Mouse (Mus musculus) ES-Bruce4 (cell line): ENCODE results near the gene Tmem201. TPM values are rescaled to one million over a fixed set of nuclear protein-coding genes. Genes with fewer than 3 reads are reported as not detected.

ENCODE experiments used
- H3K27ac ChIP-seq: 2 replicates; pipeline ENCODE4 v1.5.1; 2012; ENCODE audit warnings: low read length, inconsistent platforms; ENCODE audit not compliant: insufficient read depth
- H3K27me3 ChIP-seq: 2 replicates; pipeline ENCODE4 v1.6.1; 2012; ENCODE audit warnings: mild to moderate bottlenecking, low read length, inconsistent platforms; ENCODE audit not compliant: control insufficient read depth, poor library complexity, insufficient read depth, severe bottlenecking
- H3K36me3 ChIP-seq: 2 replicates; pipeline ENCODE4 v1.6.1; 2012; ENCODE audit warnings: inconsistent platforms, mild to moderate bottlenecking, low read length, moderate library complexity; ENCODE audit not compliant: control insufficient read depth, poor library complexity, insufficient read depth, severe bottlenecking
- H3K4me1 ChIP-seq: one replicate; pipeline ENCODE4 v1.8.1; 2011; ENCODE audit warnings: low read length; ENCODE audit not compliant: control insufficient read depth, insufficient read depth
- H3K4me3 ChIP-seq: 2 replicates; pipeline ENCODE4 v1.5.1; 2011; ENCODE audit warnings: low read depth, mild to moderate bottlenecking, low read length
- H3K9ac ChIP-seq: 2 replicates; pipeline ENCODE4 v1.6.1; 2012; ENCODE audit warnings: low read depth, mild to moderate bottlenecking, inconsistent platforms; ENCODE audit not compliant: poor library complexity, severe bottlenecking
- H3K9me3 ChIP-seq: replicated peaks from 2 replicates; pipeline ENCODE4 v1.6.1; 2012; ENCODE audit warnings: mild to moderate bottlenecking, low read length, inconsistent platforms; ENCODE audit not compliant: control insufficient read depth, poor library complexity, insufficient read depth, severe bottlenecking
- CTCF ChIP-seq: IDR thresholded peaks from one replicate; pipeline ENCODE4 v1.8.1; 2011; ENCODE audit warnings: low read depth, low read length
- EP300 ChIP-seq: IDR thresholded peaks from 2 replicates; pipeline ENCODE4 v1.6.1; 2011; ENCODE audit warnings: low read depth, low read length; ENCODE audit not compliant: insufficient read depth
- POLR2A ChIP-seq: IDR thresholded peaks from one replicate; pipeline ENCODE4 v1.8.1; 2011; ENCODE audit warnings: low read length; ENCODE audit not compliant: insufficient read depth
- polyA plus RNA-seq: library from polyadenylated mRNA; stranded (reverse); fragments of >200 nt; gene quantifications from 2 replicates; pipeline ENCODE4 v1.2.4, GENCODE M21; 2011; ENCODE audit warnings: low read depth; ENCODE audit not compliant: missing spikeins, insufficient read depth, insufficient read length

The Tmem201 gene
- polyA plus RNA-seq, 1 experiment: 29.9 TPM

DNA sequence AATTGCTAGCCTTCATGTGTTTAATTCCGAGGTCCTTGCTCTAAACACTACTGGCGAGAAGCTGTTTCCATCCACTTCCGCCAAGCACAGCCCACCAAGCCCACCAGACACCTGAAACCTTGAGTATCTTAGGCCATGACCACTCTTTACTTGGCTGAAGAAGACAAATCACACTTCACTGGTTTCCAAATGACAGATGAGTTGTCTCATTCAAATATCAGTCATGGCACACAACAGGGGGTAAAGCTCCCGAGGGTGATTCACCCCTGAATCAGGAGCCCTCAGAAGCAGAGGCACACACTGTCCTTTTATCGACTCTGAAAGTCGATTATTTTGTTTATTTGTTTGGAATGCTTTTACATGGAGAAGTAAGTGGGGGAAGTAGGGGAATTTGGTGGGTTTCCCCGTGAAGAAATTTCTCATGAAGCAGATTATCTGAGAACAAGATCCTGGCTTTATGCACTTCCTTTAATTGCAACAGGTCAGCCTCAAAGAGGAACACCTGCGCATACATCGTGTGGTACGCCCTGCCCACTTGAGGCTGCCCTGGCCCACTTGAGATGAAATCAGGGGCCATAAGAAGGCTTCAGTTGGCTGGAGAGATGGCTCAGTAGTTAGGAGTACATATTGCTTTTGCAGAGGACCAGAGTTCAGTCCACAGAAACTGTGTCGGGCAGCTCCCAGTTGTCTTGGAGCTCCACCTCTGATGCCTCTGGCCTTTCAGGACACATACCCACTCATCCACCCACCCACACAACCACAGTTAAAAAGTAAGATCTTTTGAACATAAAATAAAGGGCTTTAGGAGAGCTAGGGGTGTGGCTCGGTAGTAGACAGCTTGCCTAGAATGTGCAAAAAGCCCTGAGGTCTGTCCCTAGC is 47.8 kb downstream of the Tmem201 start:
- H3K9ac ChIP-seq: no peak overlapping the region
- peaks cover 2% of the 10 kb centered on the region for H3K4me1 ChIP-seq
- H3K36me3 ChIP-seq: no peaks in the 10 kb centered on the region
- H3K27me3 ChIP-seq: no peaks in the 10 kb centered on the region
- no peaks in the 10 kb centered on the region for H3K9me3 ChIP-seq
- H3K27ac ChIP-seq: no peak overlapping the region
- TF ChIP-seq POLR2A (no peak), CTCF (no peak), EP300 (no peak)
- no peak overlapping the region for H3K4me3 ChIP-seq

DNA sequence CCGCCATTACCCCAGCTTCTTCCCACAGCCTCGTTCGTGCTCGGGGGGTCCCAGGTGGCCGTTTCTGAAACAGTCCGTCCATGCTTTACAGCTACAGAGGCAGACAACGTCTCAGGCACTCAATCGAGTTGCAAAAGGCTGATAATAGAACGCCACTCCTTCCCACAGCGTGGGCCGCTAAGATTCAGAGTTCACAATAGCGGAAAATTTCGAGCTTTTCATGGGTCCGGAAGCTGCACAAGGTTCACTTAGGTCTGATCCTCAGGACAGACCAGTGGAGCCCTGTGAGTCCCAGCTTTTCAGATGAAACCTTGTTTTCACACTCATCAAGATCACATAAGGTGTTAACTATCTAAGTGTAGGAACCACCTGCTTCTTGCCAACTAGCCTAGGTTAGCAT is 49.0 kb downstream of the Tmem201 start:
- Histone ChIP-seq H3K4me1 (peaks cover 5% of the 10 kb centered on the region), H3K27me3 (no peaks in the 10 kb centered on the region), H3K36me3 (no peaks in the 10 kb centered on the region), H3K9ac (no peak overlapping the region), H3K9me3 (no peaks in the 10 kb centered on the region), H3K27ac (no peak overlapping the region), H3K4me3 (no peak overlapping the region)
- TF ChIP-seq EP300 (no peak), POLR2A (no peak), CTCF (no peak)

DNA sequence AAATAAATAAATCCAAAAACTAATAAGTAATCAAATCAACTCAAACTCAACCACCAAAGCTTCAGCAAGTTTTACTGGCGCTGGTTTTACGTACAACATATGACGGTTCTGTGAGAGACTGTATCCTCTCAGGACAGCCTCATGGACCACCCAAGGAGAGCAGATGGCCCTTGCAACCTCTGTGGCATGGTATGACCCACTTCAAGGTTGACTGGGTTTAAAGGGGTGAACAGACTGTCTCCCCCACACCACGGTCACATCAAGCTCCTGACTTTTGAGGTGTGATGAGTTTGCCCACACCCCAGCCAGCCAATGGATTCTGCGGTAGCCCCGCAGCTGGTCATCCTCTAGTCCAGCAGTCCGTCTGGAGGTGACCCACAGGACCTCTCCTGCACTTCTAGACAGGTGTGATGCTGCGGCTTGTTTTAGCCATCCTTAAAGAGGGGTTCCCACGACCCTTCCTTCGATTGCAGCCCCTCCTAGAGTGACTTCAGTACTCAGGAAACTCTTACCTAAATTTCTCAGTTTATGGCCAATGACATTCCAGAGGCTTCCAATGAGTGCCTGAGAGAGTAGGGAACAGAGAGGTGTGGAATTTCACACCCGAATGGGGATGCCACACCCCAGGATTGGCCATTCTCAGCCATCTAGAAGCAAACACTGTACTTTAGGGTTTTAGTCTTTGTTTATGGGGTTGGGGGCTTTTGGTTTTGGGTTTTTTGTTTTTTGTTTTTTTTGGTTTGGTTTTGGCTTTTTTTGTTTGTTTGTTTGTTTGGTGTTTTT is 52.8 kb downstream of the Tmem201 start:
- no peak overlapping the region for H3K27ac ChIP-seq
- H3K9ac ChIP-seq: no peak overlapping the region
- no peaks in the 10 kb centered on the region for H3K36me3 ChIP-seq
- H3K9me3 ChIP-seq: no peaks in the 10 kb centered on the region
- TF ChIP-seq POLR2A (no peak), CTCF (no peak), EP300 (no peak)
- H3K4me1 ChIP-seq: peaks cover 5% of the 10 kb centered on the region
- H3K4me3 ChIP-seq: no peak overlapping the region
- no peaks in the 10 kb centered on the region for H3K27me3 ChIP-seq

DNA sequence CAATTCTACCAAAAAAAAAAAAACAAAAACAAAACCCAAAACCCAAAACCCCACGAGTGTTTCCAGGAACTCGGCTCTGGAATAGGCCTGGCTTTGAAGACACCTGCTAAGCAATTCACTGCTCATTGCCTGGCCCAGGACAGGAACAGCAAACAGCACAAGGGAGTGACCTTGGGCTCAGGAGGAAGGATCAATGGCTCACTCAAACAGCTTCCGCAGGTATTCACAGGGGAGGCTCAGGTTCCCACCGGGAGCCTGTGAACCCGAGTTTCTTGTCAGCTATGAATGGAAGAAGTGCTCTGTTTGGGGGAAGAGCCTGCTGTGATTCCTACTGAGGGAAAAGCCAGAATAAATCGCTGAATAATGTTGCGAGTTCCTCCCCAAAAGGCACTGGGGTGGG is 54.0 kb downstream of the Tmem201 start:
- Histone ChIP-seq H3K4me1 (peaks cover 5% of the 10 kb centered on the region), H3K9ac (no peak overlapping the region), H3K36me3 (no peaks in the 10 kb centered on the region), H3K4me3 (no peak overlapping the region), H3K9me3 (no peaks in the 10 kb centered on the region), H3K27ac (peak overlapping the region; percentile 63), H3K27me3 (no peaks in the 10 kb centered on the region)
- no peak for TF ChIP-seq POLR2A
- no peak for TF ChIP-seq CTCF
- peak; percentile 90 for TF ChIP-seq EP300

DNA sequence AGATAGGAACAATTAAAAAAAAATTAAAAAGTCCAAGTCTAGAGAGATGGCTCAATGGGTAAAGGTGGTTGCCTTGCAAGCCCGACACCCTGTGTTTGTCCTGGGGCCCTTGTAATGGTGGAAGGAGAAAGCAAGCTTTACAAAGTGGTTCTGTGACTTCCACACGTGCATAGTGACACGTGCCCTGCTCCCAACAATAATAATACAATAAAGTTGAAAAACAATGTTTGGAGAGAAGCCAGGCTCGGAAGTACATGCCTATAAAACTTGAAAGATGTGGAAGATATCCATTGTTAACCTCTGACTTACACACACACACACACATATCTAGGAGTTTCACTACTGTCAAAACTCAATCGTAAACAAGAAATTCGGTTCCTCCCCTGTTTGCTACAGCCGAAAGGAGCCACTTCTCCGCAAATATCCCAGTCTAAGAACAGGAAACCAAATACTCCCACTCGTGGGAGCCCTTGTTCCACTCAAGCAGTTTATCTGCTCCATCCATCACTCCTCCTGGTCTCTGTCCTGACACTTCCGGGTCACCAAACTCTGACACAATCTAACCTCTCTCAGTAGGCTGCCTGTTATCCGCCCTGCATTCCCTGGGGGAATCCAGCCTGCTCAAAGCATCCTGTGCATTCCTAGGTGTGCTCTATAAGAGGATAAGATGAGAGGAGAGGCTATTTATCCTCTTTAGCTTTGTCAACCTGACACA is 58.6 kb downstream of the Tmem201 start:
- Histone ChIP-seq H3K4me3 (no peak overlapping the region), H3K36me3 (no peaks in the 10 kb centered on the region), H3K9me3 (no peaks in the 10 kb centered on the region), H3K4me1 (no peaks in the 10 kb centered on the region), H3K27ac (peak overlapping the region; percentile 25; the same call in 1 of the 2 replicates), H3K27me3 (no peaks in the 10 kb centered on the region), H3K9ac (no peak overlapping the region)
- no peak for TF ChIP-seq EP300
- no peak for TF ChIP-seq CTCF
- no peak for TF ChIP-seq POLR2A
